Mouse (Mus musculus) intestine, embryonic 16.5 days (tissue): ENCODE measurements at regions not wholly inside any gene's neighbourhood (a gene's known extent, or its start where the extent isn't known, plus 50 kb on each side); places are given as distances from the start of the nearest gene placed in this dataset.
A peak's percentile ranks its signal among the peaks of the same experiment; 100 is the strongest.

Experiments
- ATAC-seq: fragments of 200-750 bp; cut with Nextera tagmentation; 2 replicates; pipeline ENCODE4 v1.8.0; 2017; ENCODE audit warnings: moderate TSS enrichment, moderate library complexity
- H3K27ac ChIP-seq: fragments of 300-500 bp; sonication (generic); 2 replicates; pipeline ENCODE4 v1.5.1; 2014; ENCODE audit warnings: mild to moderate bottlenecking, low read length
- H3K27me3 ChIP-seq: fragments of 300-500 bp; sonication (generic); replicated peaks from 2 replicates; pipeline ENCODE4 v1.6.1; 2014; ENCODE audit warnings: low read length, control low read depth, mixed read lengths; ENCODE audit not compliant: control insufficient read depth, insufficient read depth
- H3K36me3 ChIP-seq: fragments of 300-500 bp; sonication (generic); 2 replicates; pipeline ENCODE4 v1.6.1; 2014; ENCODE audit warnings: low read length, control low read depth; ENCODE audit not compliant: control insufficient read depth, insufficient read depth
- H3K4me1 ChIP-seq: fragments of 300-500 bp; sonication (generic); 2 replicates; pipeline ENCODE4 v1.6.1; 2014; ENCODE audit warnings: low read length, control low read depth, mixed read lengths; ENCODE audit not compliant: control insufficient read depth, insufficient read depth
- H3K4me2 ChIP-seq: fragments of 300-500 bp; sonication (generic); 2 replicates; pipeline ENCODE4 v1.6.1; 2014; ENCODE audit warnings: low read depth, low read length, control low read depth
- H3K4me3 ChIP-seq: fragments of 300-500 bp; sonication (generic); 2 replicates; pipeline ENCODE4 v1.5.1; 2014; ENCODE audit warnings: mild to moderate bottlenecking, low read length
- H3K9ac ChIP-seq: fragments of 300-500 bp; sonication (generic); 2 replicates; pipeline ENCODE4 v1.6.1; 2014; ENCODE audit warnings: low read depth, low read length
- H3K9me3 ChIP-seq: fragments of 300-500 bp; sonication (generic); 2 replicates; pipeline ENCODE4 v1.6.1; 2016; ENCODE audit warnings: low read length, control low read depth; ENCODE audit not compliant: control insufficient read depth
- WGBS: fragments of 180-500 bp; shearing (Covaris S2); extraction: QIAGEN DNeasy Blood & Tissue Kit; methylation state at CpG from one replicate; pipeline ENCODE4 v1.1.7; 2014; 5-methylcytosine and 5-hydroxymethylcytosine counted together

- Histone ChIP-seq H3K27me3 (no peaks in the 10 kb centered on the region), H3K4me1 (no peaks in the 10 kb centered on the region), H3K9ac (no peak overlapping the region), H3K36me3 (no peaks in the 10 kb centered on the region), H3K27ac (no peak overlapping the region), H3K4me3 (no peak overlapping the region), H3K4me2 (no peak overlapping the region), H3K9me3 (no peaks in the 10 kb centered on the region)
- 76% methylated on average over 1 of the region's 1 CpGs for WGBS
- no peak for ATAC-seq
These were observed 300.9 kb upstream of the Camk1g start for GRCm38 (mm10) chr1:193671046-193671445.

DNA sequence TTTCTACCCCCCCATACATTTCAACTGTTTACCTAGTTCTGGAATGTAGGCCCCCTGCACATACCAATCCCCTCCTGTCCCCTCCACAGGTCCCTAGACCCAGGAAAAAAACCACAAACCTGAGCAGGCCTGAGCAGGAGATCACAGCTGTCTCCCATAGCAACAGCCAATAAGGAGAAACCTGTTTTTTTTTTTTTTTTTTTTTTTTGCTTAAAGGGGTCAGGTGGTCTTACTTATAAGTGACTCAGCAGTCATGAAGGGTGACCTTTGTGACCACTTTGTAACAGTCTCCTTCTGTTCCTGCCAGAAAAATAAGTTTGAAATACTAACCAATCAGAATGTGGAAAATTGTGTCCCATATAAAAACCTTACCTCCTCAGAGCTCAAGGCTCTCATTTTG lies 299.9 kb upstream of the Camk1g start:
- H3K9ac ChIP-seq: no peak overlapping the region
- no peak overlapping the region for H3K27ac ChIP-seq
- H3K27me3 ChIP-seq: no peaks in the 10 kb centered on the region
- no peak for ATAC-seq
- H3K4me2 ChIP-seq: no peak overlapping the region
- no peaks in the 10 kb centered on the region for H3K36me3 ChIP-seq
- no peaks in the 10 kb centered on the region for H3K9me3 ChIP-seq
- no peak overlapping the region for H3K4me3 ChIP-seq
- no peaks in the 10 kb centered on the region for H3K4me1 ChIP-seq

- H3K4me3 ChIP-seq: no peak overlapping the region
- no peak overlapping the region for H3K27ac ChIP-seq
- no peaks in the 10 kb centered on the region for H3K9me3 ChIP-seq
- no peaks in the 10 kb centered on the region for H3K36me3 ChIP-seq
- H3K4me1 ChIP-seq: no peaks in the 10 kb centered on the region
- ATAC-seq: peak; percentile 44; the same call in 1 of the 2 replicates
- H3K4me2 ChIP-seq: no peak overlapping the region
- no peaks in the 10 kb centered on the region for H3K27me3 ChIP-seq
- H3K9ac ChIP-seq: no peak overlapping the region
These were observed 298.7 kb upstream of the Camk1g start for GRCm38 (mm10) chr1:193668841-193669240.

DNA sequence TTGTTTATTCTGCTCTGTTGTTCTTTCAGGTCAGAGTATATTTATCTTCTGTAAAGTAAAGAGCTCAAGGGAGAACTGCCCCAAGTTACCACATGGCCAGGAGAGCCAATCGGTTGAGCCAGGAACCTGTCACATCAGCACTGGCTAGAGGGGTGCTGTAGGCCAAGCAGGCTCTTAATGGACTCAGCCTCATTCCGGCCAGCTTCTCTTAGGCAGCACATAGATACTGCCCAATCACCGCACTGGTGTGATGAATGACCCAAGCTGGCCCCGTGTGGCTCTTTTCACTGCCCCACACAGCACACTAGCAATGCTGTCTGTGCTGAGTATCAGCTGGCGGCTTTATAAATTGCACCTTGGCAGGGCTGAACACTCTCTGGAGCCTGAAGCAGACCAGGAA lies 295.8 kb upstream of the Camk1g start:
- ATAC-seq: no peak
- H3K36me3 ChIP-seq: no peaks in the 10 kb centered on the region
- no peak overlapping the region for H3K4me3 ChIP-seq
- H3K9ac ChIP-seq: no peak overlapping the region
- no peaks in the 10 kb centered on the region for H3K9me3 ChIP-seq
- H3K4me2 ChIP-seq: no peak overlapping the region
- H3K4me1 ChIP-seq: no peaks in the 10 kb centered on the region
- no peaks in the 10 kb centered on the region for H3K27me3 ChIP-seq
- WGBS: 48% methylated on average over 5 of the region's 5 CpGs
- H3K27ac ChIP-seq: no peak overlapping the region

DNA sequence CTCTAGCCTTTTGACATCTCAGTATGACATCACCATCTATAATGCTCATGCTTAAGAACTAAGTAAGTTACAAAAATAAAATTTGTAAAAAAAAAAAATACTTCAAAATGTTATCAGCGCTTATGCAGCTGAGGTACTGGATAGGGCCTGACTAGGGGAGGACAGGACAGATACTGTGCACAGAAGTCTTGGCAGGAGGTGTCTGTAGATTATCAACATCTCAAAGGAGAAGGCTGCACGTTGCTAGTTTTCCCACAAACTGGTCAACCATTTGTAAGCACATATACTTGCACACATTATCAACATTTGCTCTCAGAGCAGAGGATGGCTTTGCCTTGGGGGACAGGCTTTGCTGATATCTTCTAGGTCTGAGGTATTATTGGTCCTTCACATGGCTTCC lies 294.5 kb upstream of the Camk1g start:
- no peaks in the 10 kb centered on the region for H3K36me3 ChIP-seq
- no peak overlapping the region for H3K9ac ChIP-seq
- H3K4me3 ChIP-seq: no peak overlapping the region
- no peaks in the 10 kb centered on the region for H3K27me3 ChIP-seq
- ATAC-seq: no peak
- H3K9me3 ChIP-seq: no peaks in the 10 kb centered on the region
- WGBS: 74% methylated on average over 2 of the region's 2 CpGs
- H3K4me2 ChIP-seq: no peak overlapping the region
- H3K27ac ChIP-seq: no peak overlapping the region
- no peaks in the 10 kb centered on the region for H3K4me1 ChIP-seq

DNA sequence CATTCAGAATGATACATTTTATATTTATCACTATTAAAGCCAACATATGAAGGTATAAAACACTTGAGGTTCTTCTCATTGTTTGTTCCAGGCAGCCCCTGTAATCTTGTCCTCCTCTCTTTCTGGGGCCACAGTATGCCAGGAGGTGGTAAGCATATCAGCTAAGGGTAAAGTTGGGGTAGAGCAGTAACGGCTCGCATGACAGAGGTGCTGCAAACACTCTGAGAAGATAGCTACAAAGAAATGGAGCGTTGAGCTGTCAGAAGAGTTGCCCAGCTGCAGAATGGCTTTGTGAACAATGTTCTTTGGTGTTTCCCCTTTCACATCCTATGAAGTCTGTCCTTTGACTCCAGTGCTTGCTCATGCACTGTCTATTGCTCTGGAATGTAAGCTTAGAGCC lies 293.5 kb upstream of the Camk1g start:
- Histone ChIP-seq H3K36me3 (no peaks in the 10 kb centered on the region), H3K4me3 (no peak overlapping the region), H3K4me2 (no peak overlapping the region), H3K27me3 (no peaks in the 10 kb centered on the region), H3K4me1 (no peaks in the 10 kb centered on the region), H3K27ac (no peak overlapping the region), H3K9me3 (no peaks in the 10 kb centered on the region), H3K9ac (no peak overlapping the region)
- 92% methylated on average over 3 of the region's 3 CpGs for WGBS
- no peak for ATAC-seq

GRCm38 (mm10) chr1:193662166-193662890 lies 292.2 kb upstream of the Camk1g start:
- no peak overlapping the region for H3K4me3 ChIP-seq
- no peak for ATAC-seq
- no peak overlapping the region for H3K4me2 ChIP-seq
- no peaks in the 10 kb centered on the region for H3K27me3 ChIP-seq
- no peaks in the 10 kb centered on the region for H3K4me1 ChIP-seq
- 75% methylated on average over 3 of the region's 3 CpGs for WGBS
- no peaks in the 10 kb centered on the region for H3K36me3 ChIP-seq
- H3K9me3 ChIP-seq: no peaks in the 10 kb centered on the region
- H3K27ac ChIP-seq: no peak overlapping the region
- no peak overlapping the region for H3K9ac ChIP-seq

DNA sequence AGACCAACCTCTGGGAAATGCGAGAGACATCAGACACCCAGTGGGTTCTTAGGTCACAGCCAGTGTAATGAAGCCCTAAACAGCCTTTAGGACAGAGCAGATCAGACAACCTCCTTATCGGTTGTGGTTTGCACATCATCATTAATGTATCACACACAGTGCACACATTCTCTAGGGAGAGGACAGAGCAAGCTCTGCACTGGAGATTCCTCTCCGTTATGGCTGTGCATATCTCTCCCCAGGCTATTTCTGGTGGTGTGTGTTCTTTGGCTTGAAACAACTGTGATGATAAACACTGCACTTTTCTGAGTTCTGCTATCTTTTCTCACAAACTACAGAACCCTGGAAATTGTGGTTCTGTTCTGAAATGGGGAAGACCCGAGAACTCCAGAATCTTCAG lies 291.3 kb upstream of the Camk1g start:
- Histone ChIP-seq H3K9ac (no peak overlapping the region), H3K9me3 (no peaks in the 10 kb centered on the region), H3K4me2 (no peak overlapping the region), H3K27me3 (no peaks in the 10 kb centered on the region), H3K4me1 (no peaks in the 10 kb centered on the region), H3K27ac (no peak overlapping the region), H3K4me3 (no peak overlapping the region), H3K36me3 (no peaks in the 10 kb centered on the region)
- no peak for ATAC-seq
- WGBS: 69% methylated on average over 4 of the region's 4 CpGs

GRCm38 (mm10) chr1:193655076-193655677 lies 285.1 kb upstream of the Camk1g start:
- Histone ChIP-seq H3K27ac (no peak overlapping the region), H3K27me3 (no peaks in the 10 kb centered on the region), H3K9me3 (no peaks in the 10 kb centered on the region), H3K9ac (no peak overlapping the region), H3K4me2 (no peak overlapping the region), H3K4me3 (no peak overlapping the region), H3K4me1 (no peaks in the 10 kb centered on the region), H3K36me3 (no peaks in the 10 kb centered on the region)
- ATAC-seq: no peak
- 67% methylated on average over 14 of the region's 14 CpGs for WGBS

- Histone ChIP-seq H3K9ac (no peak overlapping the region), H3K4me1 (no peaks in the 10 kb centered on the region), H3K27me3 (no peaks in the 10 kb centered on the region), H3K27ac (no peak overlapping the region), H3K4me2 (no peak overlapping the region), H3K36me3 (no peaks in the 10 kb centered on the region), H3K9me3 (no peaks in the 10 kb centered on the region), H3K4me3 (no peak overlapping the region)
- no peak for ATAC-seq
These were observed 280.2 kb upstream of the Camk1g start for GRCm38 (mm10) chr1:193650275-193650674.
